Mouse (Mus musculus): Measurements from ENCODE around the gene Nuak1.

- TF ChIP-seq CTCF (conservative IDR thresholded peaks at IDR 0.05 in 1 of 2, IDR thresholded peaks at IDR 0.05 in 1 of 2; ENCODE audit: low read depth in 2 of 2, low read length in 2 of 2) (no peak), ELF1 (IDR thresholded peaks at IDR 0.05; ENCODE audit: low read depth, low read length) (no peak), PAX5 (IDR thresholded peaks at IDR 0.05; ENCODE audit: low read length) (no peak), E2F4 (IDR thresholded peaks at IDR 0.05; ENCODE audit: insufficient replicate concordance, low read depth, low read length) (no peak), NELFE (IDR thresholded peaks at IDR 0.05; ENCODE audit: low read depth, low read length) (no peak), JUND (conservative IDR thresholded peaks at IDR 0.05; ENCODE audit: low read depth, low read length) (no peak), ETS1 (conservative IDR thresholded peaks at IDR 0.05; ENCODE audit: low read depth, low read length) (no peak), MYC (IDR thresholded peaks at IDR 0.05; ENCODE audit: low read depth, low read length) (no peak), ZKSCAN1 (IDR thresholded peaks at IDR 0.05; ENCODE audit: borderline replicate concordance, low read depth, low read length) (no peak), MXI1 (IDR thresholded peaks at IDR 0.05; ENCODE audit: low read depth, low read length) (no peak), USF2 (conservative IDR thresholded peaks at IDR 0.05; ENCODE audit: low read depth, low read length) (no peak)
Measured at GRCm38 (mm10) chr10:84395885-84396659, 44.3 kb downstream of the Nuak1 start.

Measured in CH12.LX (cell line).